Mouse (Mus musculus) kidney, adult 2 months (tissue): ENCODE data around the gene Ppfia4. TPM values are rescaled to one million over a fixed set of nuclear protein-coding genes. Genes with fewer than 3 reads are reported as not detected.

Source experiments
- DNase-seq: peaks from one replicate; pipeline ENCODE4 v3.0.0; 2021
- H3K27ac ChIP-seq: fragments of 200-500 bp; 2 replicates; pipeline ENCODE4 v1.5.1; 2012; ENCODE audit warnings: low read depth, low read length, control low read depth, inconsistent platforms; ENCODE audit not compliant: insufficient read depth
- H3K27me3 ChIP-seq: fragments of 200-500 bp; replicated peaks from 2 replicates; pipeline ENCODE4 v1.6.1; 2012; ENCODE audit warnings: mild to moderate bottlenecking, moderate library complexity, low read length, inconsistent platforms; ENCODE audit not compliant: control insufficient read depth, insufficient read depth
- H3K36me3 ChIP-seq: fragments of 200-500 bp; 2 replicates; pipeline ENCODE4 v1.6.1; 2012; ENCODE audit warnings: mild to moderate bottlenecking, moderate library complexity, low read length, inconsistent platforms; ENCODE audit not compliant: control insufficient read depth, insufficient read depth
- H3K4me1 ChIP-seq: fragments of 200-500 bp; 2 replicates; pipeline ENCODE4 v1.6.1; 2011; ENCODE audit warnings: low read length; ENCODE audit not compliant: control insufficient read depth, insufficient read depth
- H3K4me3 ChIP-seq: fragments of 200-500 bp; 2 replicates; pipeline ENCODE4 v1.5.1; 2011; ENCODE audit warnings: mild to moderate bottlenecking, low read depth, low read length, control low read depth; ENCODE audit not compliant: insufficient read depth
- CTCF ChIP-seq: fragments of 200-500 bp; conservative IDR thresholded peaks from 2 replicates; pipeline ENCODE4 v1.5.1; 2011; ENCODE audit warnings: low read depth, mild to moderate bottlenecking, control low read depth, low read length, moderate library complexity, mixed read lengths; ENCODE audit not compliant: insufficient read depth, insufficient read length
- POLR2A ChIP-seq: fragments of 200-500 bp; IDR thresholded peaks from one replicate; pipeline ENCODE4 v1.6.1; 2011; ENCODE audit warnings: low read depth, low read length, control low read depth
- WGBS: fragments of 180-500 bp; shearing (Covaris S2); methylation state at CpG from one replicate; pipeline ENCODE4 v1.1.7; 2018; 5-methylcytosine and 5-hydroxymethylcytosine counted together
- polyA plus RNA-seq: library from polyadenylated mRNA; depleted of rRNA; stranded (reverse); fragments of >200 nt; gene quantifications from 2 replicates; pipeline ENCODE4 v1.2.3, GENCODE M21; 2012

The Ppfia4 gene
- polyA plus RNA-seq, 1 experiment = 4.2 TPM

DNA sequence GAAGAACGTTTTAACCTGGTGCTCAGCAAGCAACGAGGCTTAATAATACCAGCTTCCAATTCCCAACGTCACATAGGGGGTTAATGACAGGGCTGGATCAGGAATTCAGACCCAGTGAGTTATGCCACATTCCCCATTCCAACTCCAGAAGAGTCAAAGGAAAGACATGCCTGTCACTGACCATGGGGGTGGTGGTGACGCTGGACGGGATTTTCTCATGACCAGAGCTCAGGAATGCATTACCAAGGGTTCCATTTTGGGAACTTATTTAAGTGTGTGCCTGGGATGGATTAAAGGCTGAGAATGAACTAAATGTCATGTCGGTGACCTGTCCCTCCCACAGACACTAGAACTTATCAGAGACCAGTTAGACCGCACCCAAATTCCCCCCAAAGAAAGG lies 55.9 kb downstream of the Ppfia4 start:
- DNase-seq = no peak
- WGBS = 78% methylated on average over 7 of the region's 7 CpGs

DNA sequence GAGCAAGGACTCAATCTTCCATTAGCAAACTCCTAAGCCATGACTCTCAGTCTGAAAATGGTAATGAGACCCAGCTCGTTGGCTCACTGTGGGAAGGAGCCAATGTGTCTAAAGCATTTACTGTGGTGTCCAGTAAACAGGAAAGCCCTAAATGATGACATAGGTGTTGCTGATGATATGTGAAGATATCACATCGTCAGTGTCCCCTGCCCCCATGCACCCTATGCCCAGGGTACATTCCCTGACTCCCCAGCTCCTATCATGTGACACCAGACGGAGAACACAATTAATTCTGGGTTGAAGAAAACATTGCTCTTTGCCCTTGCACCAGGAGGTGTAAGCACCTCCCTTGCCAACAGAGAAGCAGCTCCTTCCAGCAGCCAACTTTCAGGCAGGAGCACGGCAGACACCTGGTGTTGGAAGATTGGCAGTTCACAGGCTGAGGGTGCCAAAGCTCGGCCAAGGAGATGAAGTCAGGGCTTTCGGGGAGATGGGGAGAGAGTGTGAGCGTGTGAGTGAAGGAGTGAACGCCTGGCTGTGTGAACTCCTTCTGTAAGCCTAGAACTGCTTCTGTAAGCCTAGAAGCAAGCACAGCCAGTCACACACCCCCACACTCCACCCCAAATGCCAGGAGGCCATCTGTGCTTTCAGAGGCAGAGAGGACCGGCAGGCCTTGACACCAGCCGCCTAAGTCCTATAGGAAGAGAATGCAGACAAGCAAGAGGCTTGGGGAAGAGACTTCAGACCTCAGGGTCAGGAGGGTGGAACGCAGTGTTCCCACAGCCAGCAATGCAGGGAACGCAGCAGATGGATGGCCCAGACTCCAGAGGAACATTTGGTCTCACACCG lies 56.9 kb downstream of the Ppfia4 start:
- H3K27me3 ChIP-seq = no peaks in the 10 kb centered on the region
- no peak overlapping the region for H3K4me3 ChIP-seq
- no peaks in the 10 kb centered on the region for H3K36me3 ChIP-seq
- peak; percentile 84 for DNase-seq
- H3K27ac ChIP-seq = peak overlapping the region; percentile 27; the same call in 1 of the 2 replicates
- WGBS = 42% methylated on average over 13 of the region's 13 CpGs
- peaks cover 12% of the 10 kb centered on the region for H3K4me1 ChIP-seq
- TF ChIP-seq CTCF (no peak; the same call in 1 of the 2 replicates), POLR2A (no peak)

More for the DNA sequence above, 55.9 kb downstream of the Ppfia4 start:
- H3K4me3 ChIP-seq = no peak overlapping the region
- TF ChIP-seq CTCF = no peak
- TF ChIP-seq POLR2A = no peak
- H3K4me1 ChIP-seq = peaks cover 12% of the 10 kb centered on the region
- no peaks in the 10 kb centered on the region for H3K36me3 ChIP-seq
- H3K27me3 ChIP-seq = no peaks in the 10 kb centered on the region
- H3K27ac ChIP-seq = no peak overlapping the region

DNA sequence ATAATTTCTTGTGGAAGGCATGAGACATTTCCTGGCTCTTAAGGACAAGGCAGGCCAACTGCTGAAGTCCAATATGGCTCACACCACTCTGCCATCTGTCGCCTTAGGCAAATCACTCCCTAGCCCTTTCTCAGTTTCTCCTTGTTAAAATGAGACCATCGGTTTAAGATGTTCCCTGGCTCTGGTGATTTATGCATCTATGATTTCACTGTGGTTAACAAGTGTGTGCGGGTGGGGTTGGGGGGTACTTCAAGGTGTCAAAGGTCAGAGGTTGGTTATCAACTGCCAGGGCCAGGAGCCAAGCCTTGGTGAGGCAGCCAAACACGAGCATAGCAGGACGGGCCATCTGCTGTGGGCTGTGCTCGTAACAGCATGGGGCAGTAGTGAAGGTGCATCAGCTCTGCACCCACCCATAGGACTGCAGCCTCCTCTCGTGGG lies 58.2 kb downstream of the Ppfia4 start:
- peak; percentile 29 for DNase-seq
- no peaks in the 10 kb centered on the region for H3K36me3 ChIP-seq
- no peaks in the 10 kb centered on the region for H3K27me3 ChIP-seq
- TF ChIP-seq CTCF (no peak), POLR2A (no peak)
- H3K4me1 ChIP-seq = peaks cover 12% of the 10 kb centered on the region
- H3K27ac ChIP-seq = no peak overlapping the region
- H3K4me3 ChIP-seq = no peak overlapping the region
- 57% methylated on average over 7 of the region's 7 CpGs for whole genome bisulfite sequencing

DNA sequence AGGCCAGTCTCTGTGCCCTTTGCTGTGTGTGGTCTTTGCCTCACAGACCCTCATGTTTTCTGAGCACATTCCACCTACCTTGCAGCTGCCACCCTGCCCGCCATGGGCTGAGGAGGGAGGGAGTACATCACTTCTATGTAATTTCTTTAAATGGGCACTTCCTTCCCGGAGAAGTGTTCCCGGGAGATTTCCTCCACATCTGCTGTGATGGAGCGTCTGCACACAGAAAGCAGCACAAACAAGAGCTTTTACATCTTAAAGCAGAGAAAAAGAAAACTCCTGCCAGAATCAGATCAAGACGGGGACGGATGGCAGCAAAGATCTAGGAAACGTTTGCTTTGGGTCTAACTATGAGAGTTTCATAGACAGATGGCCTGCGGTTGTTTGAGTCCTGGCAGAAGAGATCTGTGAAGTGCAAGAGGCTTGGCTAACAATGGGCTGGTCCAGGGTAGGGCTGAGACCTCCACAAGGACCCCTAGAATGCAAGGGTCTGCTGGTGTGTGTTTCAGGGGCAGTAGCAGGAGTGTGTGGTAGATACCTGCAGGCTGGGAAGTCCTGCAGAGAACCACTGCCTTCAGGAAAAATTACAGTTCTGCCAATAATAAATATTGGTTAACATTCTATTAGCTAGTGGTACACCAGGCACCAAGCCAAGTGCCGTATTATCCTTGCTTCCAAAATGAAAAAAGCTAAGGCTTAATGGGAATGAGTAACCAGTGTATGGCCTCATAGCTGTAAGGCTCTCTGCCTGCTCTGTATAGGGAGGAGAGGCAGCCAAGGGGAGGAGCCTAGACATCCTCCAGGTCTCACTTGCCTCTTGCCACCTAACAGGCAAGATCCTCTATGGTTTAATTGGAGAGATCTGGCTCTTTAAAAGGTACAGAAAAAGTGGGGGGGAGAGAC lies 59.0 kb downstream of the Ppfia4 start:
- no peaks in the 10 kb centered on the region for H3K27me3 ChIP-seq
- no peak for DNase-seq
- 66% methylated on average over 9 of the region's 9 CpGs for WGBS
- no peak overlapping the region for H3K4me3 ChIP-seq
- TF ChIP-seq POLR2A = no peak
- no peak for TF ChIP-seq CTCF
- peaks cover 12% of the 10 kb centered on the region for H3K4me1 ChIP-seq
- no peak overlapping the region for H3K27ac ChIP-seq
- no peaks in the 10 kb centered on the region for H3K36me3 ChIP-seq

DNA sequence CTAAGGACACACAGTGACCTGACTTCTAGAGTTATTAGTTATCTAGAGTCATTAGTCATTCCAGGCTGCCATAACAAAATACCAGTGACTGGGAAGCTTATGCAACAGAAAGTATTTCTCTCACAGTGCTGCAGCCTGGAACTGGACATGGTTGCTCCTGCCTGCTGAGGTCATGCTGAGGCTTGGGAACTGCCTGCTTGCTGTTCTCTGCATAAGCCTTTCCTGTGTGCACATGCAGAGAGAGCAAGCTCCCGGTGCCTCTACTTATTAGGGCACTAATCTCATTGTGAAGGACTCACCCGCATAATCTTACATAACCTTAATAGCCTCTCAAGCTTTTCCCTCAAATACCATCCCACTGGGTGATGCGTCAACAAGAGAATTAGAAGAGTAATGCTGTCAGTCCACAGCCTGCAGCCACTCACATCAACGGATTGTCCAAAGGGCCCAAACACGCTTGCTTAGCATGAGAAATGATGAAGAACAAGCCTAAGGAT lies 59.9 kb downstream of the Ppfia4 start:
- Histone ChIP-seq H3K27ac (no peak overlapping the region), H3K27me3 (no peaks in the 10 kb centered on the region), H3K36me3 (no peaks in the 10 kb centered on the region), H3K4me3 (no peak overlapping the region), H3K4me1 (peaks cover 12% of the 10 kb centered on the region)
- WGBS = 90% methylated on average over 5 of the region's 5 CpGs
- no peak for TF ChIP-seq CTCF
- no peak for TF ChIP-seq POLR2A
- no peak for DNase-seq

DNA sequence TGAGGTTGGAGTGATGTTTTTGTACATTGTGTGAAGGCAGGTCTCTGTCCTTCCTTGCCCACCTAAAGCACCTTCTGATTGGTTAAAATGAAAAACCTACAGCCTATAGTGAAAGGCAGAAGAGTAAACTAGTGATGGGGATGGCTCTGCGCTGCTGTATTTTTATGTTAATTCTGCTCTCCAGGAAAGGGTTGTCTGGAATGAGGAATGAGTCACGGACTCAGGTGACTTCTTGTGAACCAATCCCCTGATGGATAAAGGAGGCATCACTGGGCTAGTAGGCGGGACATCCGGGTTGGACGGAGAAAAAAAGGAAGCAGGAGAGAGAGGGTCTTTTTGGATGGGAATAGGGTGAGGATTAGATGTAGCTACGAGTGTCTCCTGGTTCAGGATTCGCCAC lies 62.7 kb downstream of the Ppfia4 start:
- Histone ChIP-seq H3K27ac (no peak overlapping the region), H3K27me3 (no peaks in the 10 kb centered on the region), H3K36me3 (no peaks in the 10 kb centered on the region), H3K4me3 (no peak overlapping the region), H3K4me1 (peaks cover 3% of the 10 kb centered on the region; the same call in 1 of the 2 replicates)
- WGBS = 87% methylated on average over 7 of the region's 7 CpGs
- DNase-seq = no peak
- TF ChIP-seq CTCF = no peak
- TF ChIP-seq POLR2A = no peak
